Mouse (Mus musculus): Measurements from ENCODE around the gene Myo15b.

- TF ChIP-seq POLR2A (IDR thresholded peaks at IDR 0.05; ENCODE audit: insufficient read depth, low read depth, low read length) (no peak), CTCF (IDR thresholded peaks at IDR 0.05; ENCODE audit: insufficient read depth, low read depth, low read length) (no peak)
Observed at GRCm38 (mm10) chr11:115843141-115843890, 14.9 kb upstream of the Myo15b start.

Measured in olfactory bulb, adult 2 months (tissue).